Mouse (Mus musculus) hindbrain, embryonic 11.5 days (tissue): Measurements from ENCODE around the gene Ttc28. TPM values are rescaled to one million over a fixed set of nuclear protein-coding genes. Genes with fewer than 3 reads are reported as not detected.
A peak's percentile ranks its signal among the peaks of the same experiment; 100 is the strongest.

Source experiments
- ATAC-seq: fragments of 200-750 bp; cut with Nextera tagmentation; 2 replicates; pipeline ENCODE4 v1.8.0; 2017; ENCODE audit warnings: mild to moderate bottlenecking, moderate TSS enrichment, moderate library complexity; ENCODE audit not compliant: low FRiP score
- DNase-seq: peaks from one replicate; pipeline ENCODE4 v3.0.0-alpha.2; 2015; ENCODE audit warnings: low spot score
- H3K27ac ChIP-seq: fragments of 300-500 bp; sonication (generic); 2 replicates; pipeline ENCODE4 v1.5.1; 2014; ENCODE audit warnings: mild to moderate bottlenecking, low read depth, low read length
- H3K27me3 ChIP-seq: fragments of 300-500 bp; sonication (generic); 2 replicates; pipeline ENCODE4 v1.6.1; 2014; ENCODE audit warnings: mild to moderate bottlenecking, low read length, moderate library complexity, mixed read lengths; ENCODE audit not compliant: control insufficient read depth, insufficient read depth
- H3K36me3 ChIP-seq: fragments of 300-500 bp; sonication (generic); 2 replicates; pipeline ENCODE4 v1.6.1; 2014; ENCODE audit warnings: mild to moderate bottlenecking, low read length, moderate library complexity, mixed read lengths; ENCODE audit not compliant: control insufficient read depth, insufficient read depth
- H3K4me1 ChIP-seq: fragments of 300-500 bp; sonication (generic); replicated peaks from 2 replicates; pipeline ENCODE4 v1.6.1; 2014; ENCODE audit warnings: low read length, mixed read lengths; ENCODE audit not compliant: control insufficient read depth, insufficient read depth
- H3K4me2 ChIP-seq: fragments of 300-500 bp; sonication (generic); replicated peaks from 2 replicates; pipeline ENCODE4 v1.6.1; 2014; ENCODE audit warnings: mild to moderate bottlenecking, low read depth, low read length
- H3K4me3 ChIP-seq: fragments of 300-500 bp; sonication (generic); 2 replicates; pipeline ENCODE4 v1.5.1; 2014; ENCODE audit warnings: low read depth, low read length
- H3K9ac ChIP-seq: fragments of 300-500 bp; sonication (generic); 2 replicates; pipeline ENCODE4 v1.6.1; 2014; ENCODE audit warnings: low read depth, low read length
- H3K9me3 ChIP-seq: fragments of 300-500 bp; sonication (generic); 2 replicates; pipeline ENCODE4 v1.6.1; 2016; ENCODE audit warnings: low read length; ENCODE audit not compliant: control insufficient read depth
- WGBS: fragments of 180-500 bp; shearing (Covaris S2); extraction: QIAGEN DNeasy Blood & Tissue Kit; methylation state at CpG from one replicate; pipeline ENCODE4 v1.1.7; 2014; 5-methylcytosine and 5-hydroxymethylcytosine counted together
- polyA plus RNA-seq: library from polyadenylated mRNA; unstranded; fragments of >200 nt; fragmentation: Nextera tagmentation; extraction: Ambion mirVana; gene quantifications from 2 replicates; pipeline ENCODE4 v1.2.1, GENCODE M21; 2014

Ttc28 gene
- polyA plus RNA-seq, 1 experiment from 2014 or later: 15.6 TPM

DNA sequence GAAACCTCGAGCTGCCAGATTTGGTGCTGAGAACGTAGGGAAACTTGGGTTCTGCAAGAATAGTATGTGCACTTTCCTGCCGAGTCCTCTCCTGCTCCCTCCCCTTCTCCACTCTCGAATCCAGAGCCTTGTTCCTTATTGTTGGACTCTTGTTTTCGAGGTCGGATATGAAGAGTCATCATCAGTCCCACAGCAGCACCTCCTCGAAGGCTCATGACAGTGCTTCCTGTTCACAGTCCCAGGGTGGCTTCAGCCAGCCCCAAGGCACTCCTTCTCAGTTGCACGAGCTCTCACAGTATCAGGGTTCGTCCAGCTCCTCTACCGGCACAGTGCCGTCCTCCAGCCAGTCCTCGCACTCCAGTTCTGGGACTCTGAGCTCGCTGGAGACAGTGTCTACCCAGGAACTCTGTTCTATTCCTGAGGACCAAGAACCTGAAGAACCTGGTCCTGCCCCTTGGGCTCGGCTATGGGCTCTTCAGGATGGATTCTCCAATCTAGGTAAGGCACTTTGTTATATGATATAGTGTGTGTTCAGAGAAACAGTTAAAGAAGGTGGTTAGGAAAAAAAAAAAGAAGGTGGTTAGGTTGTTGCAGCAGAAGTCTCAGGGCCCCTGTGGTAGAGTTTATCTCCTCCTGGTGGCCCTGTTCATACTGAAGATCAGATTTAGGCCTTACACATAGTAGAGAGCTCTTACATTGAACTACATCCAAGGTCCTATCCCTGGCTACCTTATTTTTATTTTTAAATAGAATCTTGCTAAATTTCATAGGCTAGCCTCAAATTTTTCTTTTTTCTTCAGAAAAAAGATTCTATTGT lies 38.3 kb upstream of the Ttc28 start:
- Histone ChIP-seq H3K4me2 (no peak overlapping the region), H3K4me3 (no peak overlapping the region), H3K36me3 (0 out of 2 replicates have a peak, but pooled peaks cover 2% of the 10 kb centered on the region), H3K27ac (no peak overlapping the region), H3K27me3 (no peaks in the 10 kb centered on the region), H3K9ac (no peak overlapping the region), H3K9me3 (no peaks in the 10 kb centered on the region), H3K4me1 (no peaks in the 10 kb centered on the region)
- DNase-seq (no peak), ATAC-seq (no peak)
- WGBS: 95% methylated on average over 14 of the region's 14 CpGs

DNA sequence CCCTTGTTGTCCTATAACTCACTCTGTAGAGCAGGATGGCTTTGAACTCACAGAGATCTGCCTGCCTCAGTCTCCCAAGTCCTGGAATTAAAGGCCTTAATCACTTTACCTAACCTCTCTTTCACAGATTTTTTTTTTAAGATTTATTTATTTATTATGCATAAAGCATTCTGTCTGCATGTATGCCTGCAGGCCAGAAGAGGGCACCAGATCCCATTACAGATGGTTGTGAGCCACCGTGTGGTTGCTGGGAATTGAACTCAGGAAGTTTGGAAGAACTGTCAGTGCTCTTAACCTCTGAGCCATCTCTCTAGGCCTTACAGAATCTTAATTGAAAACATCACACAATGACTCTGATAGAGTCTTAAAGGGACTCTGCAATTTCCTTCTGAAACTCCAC lies 26.6 kb upstream of the Ttc28 start:
- H3K9ac ChIP-seq: no peak overlapping the region
- H3K4me1 ChIP-seq: no peaks in the 10 kb centered on the region
- H3K9me3 ChIP-seq: no peaks in the 10 kb centered on the region
- no peak for ATAC-seq
- no peak for DNase-seq
- no peak overlapping the region for H3K4me3 ChIP-seq
- no peaks in the 10 kb centered on the region for H3K36me3 ChIP-seq
- 83% methylated on average over 1 of the region's 1 CpGs for WGBS
- H3K27ac ChIP-seq: no peak overlapping the region
- H3K4me2 ChIP-seq: no peak overlapping the region
- no peaks in the 10 kb centered on the region for H3K27me3 ChIP-seq

DNA sequence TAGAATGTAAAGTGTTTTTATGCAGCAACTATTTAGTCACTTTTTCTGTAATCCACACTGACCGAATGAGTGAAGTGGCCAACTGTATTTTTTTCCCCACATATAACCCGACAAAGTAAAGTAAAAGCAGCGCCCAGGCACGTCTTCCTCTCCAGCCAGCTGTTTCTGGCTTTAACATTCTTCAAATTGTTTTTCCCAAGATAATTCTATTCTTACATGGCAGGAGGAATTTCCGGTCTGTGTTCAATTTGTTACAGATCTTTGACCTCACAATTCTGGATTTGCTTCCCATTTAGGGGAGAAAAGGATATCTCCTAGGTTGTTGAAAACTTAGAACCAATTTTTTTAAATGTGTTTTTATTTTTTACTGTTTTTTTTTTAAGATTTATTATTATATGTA lies 22.5 kb upstream of the Ttc28 start:
- 86% methylated on average over 5 of the region's 5 CpGs for WGBS
- no peaks in the 10 kb centered on the region for H3K27me3 ChIP-seq
- ATAC-seq: no peak
- no peaks in the 10 kb centered on the region for H3K36me3 ChIP-seq
- no peak overlapping the region for H3K4me3 ChIP-seq
- H3K9ac ChIP-seq: no peak overlapping the region
- no peaks in the 10 kb centered on the region for H3K9me3 ChIP-seq
- no peak overlapping the region for H3K27ac ChIP-seq
- H3K4me1 ChIP-seq: no peaks in the 10 kb centered on the region
- no peak for DNase-seq
- H3K4me2 ChIP-seq: no peak overlapping the region

DNA sequence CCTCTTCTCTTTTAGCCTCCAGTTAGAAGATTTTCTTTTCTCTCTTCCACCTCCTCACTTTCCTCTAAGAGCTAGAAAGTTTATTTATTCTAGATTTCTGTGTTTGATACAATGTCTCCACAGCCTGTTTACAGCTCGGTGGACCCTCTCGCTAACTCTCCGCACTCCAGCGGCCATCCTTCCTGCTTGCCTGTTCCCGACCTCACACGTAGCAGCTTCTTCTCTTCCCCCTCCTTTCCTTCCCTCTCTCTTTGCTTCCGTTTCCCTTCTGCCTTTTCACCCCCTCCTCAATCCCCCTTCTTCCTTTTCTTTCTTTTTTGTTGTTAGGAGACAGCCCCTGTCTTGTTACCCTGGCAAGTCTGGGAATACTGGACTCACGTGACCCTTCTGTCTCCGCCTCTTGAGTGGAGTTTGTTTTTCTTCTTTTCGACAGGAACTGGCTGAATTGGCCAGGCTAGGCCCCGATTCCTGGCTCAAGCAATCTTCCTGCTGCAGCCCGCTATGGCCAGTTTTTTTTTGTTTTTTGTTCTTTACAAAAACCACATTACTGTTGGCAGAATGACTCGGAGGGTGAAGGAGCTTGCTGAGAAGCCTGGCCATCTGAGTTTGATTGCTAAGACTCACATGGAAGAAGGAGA lies 20.5 kb upstream of the Ttc28 start:
- no peak for ATAC-seq
- no peaks in the 10 kb centered on the region for H3K4me1 ChIP-seq
- no peak overlapping the region for H3K4me3 ChIP-seq
- H3K9me3 ChIP-seq: no peaks in the 10 kb centered on the region
- no peaks in the 10 kb centered on the region for H3K36me3 ChIP-seq
- H3K27ac ChIP-seq: peak overlapping the region; percentile 45; the same call in 1 of the 2 replicates
- DNase-seq: no peak
- no peaks in the 10 kb centered on the region for H3K27me3 ChIP-seq
- no peak overlapping the region for H3K4me2 ChIP-seq
- 58% methylated on average over 13 of the region's 13 CpGs for WGBS
- H3K9ac ChIP-seq: no peak overlapping the region

DNA sequence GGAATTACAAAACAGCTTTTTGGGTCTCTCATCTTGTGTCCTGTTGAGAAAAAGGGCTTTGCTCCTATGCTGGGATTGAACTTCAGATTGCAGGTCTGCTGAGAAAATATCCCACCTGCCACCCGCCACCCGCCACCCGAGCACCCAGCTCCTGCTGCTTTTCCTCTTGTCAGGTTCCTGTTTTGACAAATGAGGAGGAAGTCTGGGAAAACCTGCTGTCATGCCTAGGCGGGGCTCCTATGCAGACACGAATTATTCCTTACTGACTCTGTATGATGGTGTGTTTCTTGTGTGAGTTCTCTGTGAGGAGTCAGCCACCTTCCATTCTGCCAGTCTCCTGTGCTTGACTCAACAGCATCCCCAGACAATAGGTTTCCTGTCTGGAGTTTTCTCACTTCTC lies 19.2 kb upstream of the Ttc28 start:
- H3K36me3 ChIP-seq: no peaks in the 10 kb centered on the region

DNA sequence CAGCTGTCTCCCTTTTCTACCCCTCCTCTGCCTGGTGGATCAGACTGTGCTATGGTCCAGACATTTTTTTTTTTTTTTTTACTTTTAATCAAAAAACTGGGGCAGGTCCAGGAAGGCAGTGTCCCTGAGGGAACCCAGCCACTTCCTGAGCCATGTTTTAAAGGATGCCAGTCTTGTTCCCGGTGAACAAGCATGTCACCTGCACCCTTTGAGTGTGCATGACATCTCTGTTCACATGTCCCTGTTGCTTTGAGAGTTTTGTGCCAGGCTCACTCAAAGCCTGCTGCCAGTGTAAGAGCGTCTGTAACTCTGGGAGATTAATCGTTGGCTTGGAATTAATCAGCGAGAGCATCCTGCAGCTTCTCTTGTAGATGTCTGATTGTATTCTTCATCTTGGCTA lies 11.1 kb upstream of the Ttc28 start:
- Histone ChIP-seq H3K27ac (0 out of 2 replicates have a peak overlapping the region, but pooled peaks have one; percentile 20), H3K4me2 (no peak overlapping the region), H3K4me3 (no peak overlapping the region), H3K4me1 (no peaks in the 10 kb centered on the region), H3K9ac (no peak overlapping the region), H3K9me3 (no peaks in the 10 kb centered on the region), H3K36me3 (no peaks in the 10 kb centered on the region), H3K27me3 (no peaks in the 10 kb centered on the region)
- DNase-seq (no peak), ATAC-seq (no peak)
- WGBS: 89% methylated on average over 4 of the region's 4 CpGs

More for the DNA sequence above, 19.2 kb upstream of the Ttc28 start:
- ATAC-seq: no peak
- no peaks in the 10 kb centered on the region for H3K4me1 ChIP-seq
- H3K27ac ChIP-seq: no peak overlapping the region
- DNase-seq: no peak
- no peak overlapping the region for H3K9ac ChIP-seq
- WGBS: 92% methylated on average over 5 of the region's 5 CpGs
- H3K9me3 ChIP-seq: no peaks in the 10 kb centered on the region
- no peak overlapping the region for H3K4me3 ChIP-seq
- no peak overlapping the region for H3K4me2 ChIP-seq
- no peaks in the 10 kb centered on the region for H3K27me3 ChIP-seq

DNA sequence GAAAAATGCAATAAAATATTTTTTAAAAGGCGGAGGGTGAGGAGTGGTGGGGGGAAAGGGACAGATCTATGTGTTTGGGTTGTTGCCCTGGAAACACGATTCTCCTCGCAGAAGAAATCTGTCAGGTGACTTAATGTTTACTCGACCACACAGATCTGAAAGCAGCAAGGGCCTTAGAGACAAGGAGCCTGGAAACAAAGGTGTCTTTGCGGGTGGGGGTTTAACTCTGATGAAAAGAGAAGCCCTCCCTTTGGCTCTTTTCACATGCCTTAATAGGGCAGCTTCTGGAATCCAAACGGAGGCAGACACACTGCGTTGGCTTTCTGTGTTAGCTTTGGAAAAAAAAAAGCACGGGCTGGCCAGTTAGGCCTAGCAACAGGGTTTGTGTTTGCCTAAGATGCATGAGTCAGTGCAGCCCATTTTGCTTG lies 10.3 kb upstream of the Ttc28 start:
- no peak overlapping the region for H3K9ac ChIP-seq
- no peaks in the 10 kb centered on the region for H3K27me3 ChIP-seq
- H3K27ac ChIP-seq: 0 out of 2 replicates have a peak overlapping the region, but pooled peaks have one; percentile 20
- whole genome bisulfite sequencing: 51% methylated on average over 8 of the region's 8 CpGs
- H3K4me3 ChIP-seq: no peak overlapping the region
- H3K4me1 ChIP-seq: no peaks in the 10 kb centered on the region
- H3K36me3 ChIP-seq: no peaks in the 10 kb centered on the region
- no peak overlapping the region for H3K4me2 ChIP-seq
- no peak for DNase-seq
- no peaks in the 10 kb centered on the region for H3K9me3 ChIP-seq
- ATAC-seq: no peak

DNA sequence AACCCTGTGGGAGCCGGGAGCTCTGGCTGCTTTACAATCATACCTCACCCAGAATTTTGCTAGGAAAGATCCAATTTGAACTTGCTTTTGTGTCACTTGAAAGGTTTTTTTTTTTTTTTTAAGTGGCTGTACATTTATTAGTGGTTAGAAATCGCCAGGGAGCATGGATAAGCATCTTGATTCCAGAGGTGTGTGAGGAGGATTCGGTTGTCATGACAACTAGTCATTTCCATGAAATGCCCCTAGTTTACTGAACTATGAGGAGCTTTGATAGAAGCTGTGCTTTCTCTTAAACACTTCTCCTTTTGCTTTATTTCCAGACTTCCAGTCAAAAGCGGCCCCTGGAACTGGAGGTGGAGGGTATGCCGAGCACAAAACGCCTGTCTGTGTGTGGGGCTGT lies 6.4 kb upstream of the Ttc28 start:
- Histone ChIP-seq H3K9me3 (no peaks in the 10 kb centered on the region), H3K4me2 (no peak overlapping the region), H3K4me3 (no peak overlapping the region), H3K4me1 (no peaks in the 10 kb centered on the region), H3K27ac (no peak overlapping the region), H3K36me3 (no peaks in the 10 kb centered on the region), H3K9ac (no peak overlapping the region), H3K27me3 (no peaks in the 10 kb centered on the region)
- DNase-seq: no peak
- no peak for ATAC-seq
- WGBS: 86% methylated on average over 6 of the region's 6 CpGs

DNA sequence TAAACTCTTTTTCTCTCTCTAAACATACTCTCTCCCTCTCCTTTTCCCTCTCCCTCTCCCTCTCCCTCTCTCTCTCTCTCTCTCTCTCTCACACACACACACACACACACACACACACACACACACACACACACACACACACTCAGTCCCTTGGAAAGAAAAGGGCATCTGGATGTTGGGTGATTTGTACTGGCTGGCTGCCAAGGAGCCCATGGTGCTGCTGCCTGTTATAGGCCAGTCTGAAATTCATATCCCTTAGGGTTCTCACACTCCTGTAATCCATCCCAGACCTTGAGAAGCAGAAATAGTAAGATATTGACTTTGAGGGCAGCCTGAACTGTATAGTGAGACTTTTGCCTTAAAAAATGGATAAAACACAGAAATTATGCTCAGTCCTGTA lies 4.9 kb upstream of the Ttc28 start:
- ATAC-seq (no peak), DNase-seq (peak; percentile 38)
- Histone ChIP-seq H3K27ac (no peak overlapping the region), H3K36me3 (no peaks in the 10 kb centered on the region), H3K4me3 (no peak overlapping the region), H3K4me1 (no peaks in the 10 kb centered on the region), H3K9ac (no peak overlapping the region), H3K4me2 (no peak overlapping the region), H3K9me3 (no peaks in the 10 kb centered on the region), H3K27me3 (no peaks in the 10 kb centered on the region)
